11 mouse cellular contexts compared by ENCODE assay signal in the genomic region with DNA sequence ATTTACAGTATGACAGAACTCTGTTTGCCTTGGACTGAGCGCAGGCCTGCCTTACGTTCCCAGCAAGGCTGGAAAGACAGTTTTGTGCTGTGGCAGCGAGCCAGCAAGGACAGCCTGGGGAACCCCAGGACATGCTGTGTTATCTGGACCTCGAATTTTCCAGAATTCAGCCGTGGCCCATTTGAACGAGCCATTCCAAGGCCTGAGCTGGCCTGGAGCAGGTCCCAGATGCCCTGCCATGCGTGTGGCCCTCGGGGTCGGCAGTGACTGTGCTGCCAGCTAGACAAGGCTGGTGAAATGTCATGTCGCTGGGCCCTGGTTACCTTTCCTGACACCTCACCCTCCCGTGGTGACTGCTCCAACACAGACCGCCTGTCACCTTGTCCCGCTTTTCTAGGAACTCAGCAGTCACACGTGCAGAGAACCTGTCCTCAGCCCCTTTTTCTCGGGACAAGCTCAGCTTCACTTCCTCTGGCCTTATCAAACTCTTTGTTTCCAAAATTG.
DNase-seq lines count a peak whose midpoint lies in the region; ATAC-seq and TF ChIP-seq lines count a peak whose summit lies in the region.
"Had no signal": no experiment of that assay in that cellular context is flagged by ENCODE, and none has a peak within 500 bp of the region (broad histone marks: within the 10 kb centered on the region; RNA-seq: fewer than 3 reads in every experiment).

No protein-coding gene starts in this region.

- 51% methylated on average over 15 of the region's 15 CpGs for WGBS in lung, embryonic 15.5 days
- WGBS in lung, postnatal 0 days = 58% methylated on average over 15 of the region's 15 CpGs
- 76% methylated on average over 15 of the region's 15 CpGs for WGBS in embryonic facial prominence, embryonic 10.5 days

- H3K4me1 ChIP-seq in lung, embryonic 15.5 days = peaks cover 10% of the 10 kb centered on the region; the same call in 1 of the 2 replicates
- no peaks in the 10 kb centered on the region for H3K4me1 ChIP-seq in lung, postnatal 0 days (ENCODE audit: insufficient read depth, low read depth, low read length)
- peaks cover 38% of the 10 kb centered on the region for H3K4me1 ChIP-seq in embryonic facial prominence, embryonic 10.5 days

- no peak overlapping the region for H3K4me3 ChIP-seq in lung, embryonic 15.5 days
- H3K4me3 ChIP-seq in lung, postnatal 0 days (ENCODE audit: low read depth, low read length) = no peak overlapping the region
- no peak overlapping the region for H3K4me3 ChIP-seq in embryonic facial prominence, embryonic 10.5 days
- H3K4me3 ChIP-seq: neural tube, embryonic 12.5 days had no signal

- intact Hi-C loops in gastrocnemius, postnatal 36 days (cut with DNase I) = no loop called here

- no peaks in the 10 kb centered on the region for H3K36me3 ChIP-seq in lung, embryonic 15.5 days
- no peaks in the 10 kb centered on the region for H3K36me3 ChIP-seq in lung, postnatal 0 days (ENCODE audit: insufficient read depth, low read length)
- H3K36me3 ChIP-seq in embryonic facial prominence, embryonic 10.5 days (replicated peaks) = no peaks in the 10 kb centered on the region
- H3K36me3 ChIP-seq: neural tube, embryonic 12.5 days had no signal

- no peak for DNase-seq in lung, postnatal 0 days (ENCODE audit: low spot score)
- peak; percentile 86 to 89 for DNase-seq in adrenal gland, postnatal 36 days
- DNase-seq in embryonic facial prominence, embryonic 10.5 days (ENCODE audit: low spot score) = no peak
- peak; percentile 77 for DNase-seq in kidney, postnatal 10 days
- DNase-seq in embryo, embryonic 10.5 days (ENCODE audit: low spot score) = no peak
- no peak for DNase-seq in embryo, embryonic 11 days
- no peak for DNase-seq in gastrocnemius, postnatal 36 days
- DNase-seq: thymus, postnatal 14 days had no signal

- no peak overlapping the region for H3K9ac ChIP-seq in lung, embryonic 15.5 days
- H3K9ac ChIP-seq in lung, postnatal 0 days (replicated peaks; ENCODE audit: low read depth) = no peak overlapping the region
- H3K9ac ChIP-seq: neural tube, embryonic 12.5 days had no signal

- TF ChIP-seq EP300 in lung, postnatal 0 days (IDR thresholded peaks at IDR 0.05) = no peak

- no peak overlapping the region for H3K27ac ChIP-seq in lung, embryonic 15.5 days
- H3K27ac ChIP-seq in lung, postnatal 0 days (ENCODE audit: low read length) = no peak overlapping the region
- peak overlapping the region; percentile 12 for H3K27ac ChIP-seq in embryonic facial prominence, embryonic 10.5 days (replicated peaks)
- H3K27ac ChIP-seq: neural tube, embryonic 12.5 days had no signal

- H3K4me2 ChIP-seq in lung, embryonic 15.5 days = no peak overlapping the region
- no peak overlapping the region for H3K4me2 ChIP-seq in lung, postnatal 0 days (replicated peaks; ENCODE audit: low read depth, low read length)
- H3K4me2 ChIP-seq: neural tube, embryonic 12.5 days had no signal

- H3K9me3 ChIP-seq in lung, embryonic 15.5 days = no peaks in the 10 kb centered on the region
- no peaks in the 10 kb centered on the region for H3K9me3 ChIP-seq in lung, postnatal 0 days (ENCODE audit: low read length)
- H3K9me3 ChIP-seq in embryonic facial prominence, embryonic 10.5 days = no peaks in the 10 kb centered on the region
- H3K9me3 ChIP-seq: neural tube, embryonic 12.5 days had no signal

- H3K27me3 ChIP-seq in lung, embryonic 15.5 days = no peaks in the 10 kb centered on the region
- H3K27me3 ChIP-seq in lung, postnatal 0 days (replicated peaks; ENCODE audit: insufficient read depth, low read length) = no peaks in the 10 kb centered on the region
- peaks cover 59% of the 10 kb centered on the region for H3K27me3 ChIP-seq in embryonic facial prominence, embryonic 10.5 days (replicated peaks; ENCODE audit: low read depth, poor library complexity, severe bottlenecking)
- H3K27me3 ChIP-seq: Patski had no signal

- no peak for TF ChIP-seq CTCF in lung, postnatal 0 days (IDR thresholded peaks at IDR 0.05)

- peak; percentile 64; the same call in 1 of the 2 replicates for ATAC-seq in lung, embryonic 15.5 days (ENCODE audit: borderline replicate concordance, extremely low read depth, low FRiP score, low TSS enrichment)
- no peak for ATAC-seq in lung, postnatal 0 days
- ATAC-seq: Patski had no signal

Comparison
In these comparisons a context has a peak if more than half of its experiments do, and no peak if none do; other contexts are left out.
1. DNase-seq: peak in adrenal gland, postnatal 36 days (2 of 2) and kidney, postnatal 10 days (single experiment); none in lung, postnatal 0 days (single experiment), embryonic facial prominence, embryonic 10.5 days (single experiment), embryo, embryonic 10.5 days (single experiment), embryo, embryonic 11 days (single experiment) and gastrocnemius, postnatal 36 days (0 of 2).